Mouse (Mus musculus) frontal cortex, postnatal 25 days (tissue): ENCODE data around the gene Tm2d1.
"Not testable (repeated sequence)": the region's sequence is repeated elsewhere in the genome, so short reads cannot be mapped to it uniquely, and the experiment has no call there.

Experiments
- DNase-seq, 2 experiments: peaks; one replicate each; pipeline ENCODE4 v3.0.0; 2022; ENCODE audit warnings: low spot score in 2 of 2

The Tm2d1 gene

GRCm38 (mm10) chr4:98382716-98383424 lies at the start of gene Tm2d1:
Gene Tm2d1 (minus strand): TSS chr4:98383306.
- DNase-seq: peak; percentile 53 to 63

GRCm38 (mm10) chr4:98428371-98428770 lies 45.3 kb upstream of the Tm2d1 start:
- no peak for DNase-seq

GRCm38 (mm10) chr4:98415150-98415549 lies 32.0 kb upstream of the Tm2d1 start:
- DNase-seq: not testable (repeated sequence)

GRCm38 (mm10) chr4:98408455-98408854 lies 25.3 kb upstream of the Tm2d1 start:
- no peak for DNase-seq

- no peak for DNase-seq
Observed at GRCm38 (mm10) chr4:98404412-98404811, 21.3 kb upstream of the Tm2d1 start.

GRCm38 (mm10) chr4:98403492-98403891 lies 20.4 kb upstream of the Tm2d1 start:
- no peak for DNase-seq

- no peak for DNase-seq
Observed at GRCm38 (mm10) chr4:98401584-98401962, 18.5 kb upstream of the Tm2d1 start.

- no peak for DNase-seq
Observed at GRCm38 (mm10) chr4:98400926-98401583, 17.9 kb upstream of the Tm2d1 start.

- peak; percentile 18 to 40 for DNase-seq
Observed at GRCm38 (mm10) chr4:98395690-98396437, 12.8 kb upstream of the Tm2d1 start, which contains the start of gene Patj. Gene Patj (plus strand): TSS chr4:98395785.

- DNase-seq: no peak
Observed at GRCm38 (mm10) chr4:98395346-98395689, 12.2 kb upstream of the Tm2d1 start.

- no peak for DNase-seq
Observed at GRCm38 (mm10) chr4:98385036-98385435, 1.9 kb upstream of the Tm2d1 start.

GRCm38 (mm10) chr4:98376943-98377342 lies 6.2 kb downstream of the Tm2d1 start:
- DNase-seq: no peak

GRCm38 (mm10) chr4:98375401-98375800 lies 7.7 kb downstream of the Tm2d1 start:
- DNase-seq: no peak

GRCm38 (mm10) chr4:98358034-98358809 lies 24.9 kb downstream of the Tm2d1 start:
- DNase-seq: no peak

- no peak for DNase-seq
Observed at GRCm38 (mm10) chr4:98348580-98348979, 34.5 kb downstream of the Tm2d1 start.

GRCm38 (mm10) chr4:98345783-98346182 lies 37.3 kb downstream of the Tm2d1 start:
- DNase-seq: peak in 1 of 2 experiments; percentile 40

GRCm38 (mm10) chr4:98339992-98340564 lies 43.0 kb downstream of the Tm2d1 start:
- DNase-seq: no peak

GRCm38 (mm10) chr4:98338636-98339630 lies 44.2 kb downstream of the Tm2d1 start:
- no peak for DNase-seq

GRCm38 (mm10) chr4:98337197-98337596 lies 45.9 kb downstream of the Tm2d1 start:
- no peak for DNase-seq

- DNase-seq: no peak
Observed at GRCm38 (mm10) chr4:98335726-98336125, 47.4 kb downstream of the Tm2d1 start.
